Mouse (Mus musculus) kidney, embryonic 14.5 days (tissue): ENCODE measurements at regions not wholly inside any gene's neighbourhood (a gene's known extent, or its start where the extent isn't known, plus 50 kb on each side); places are given as distances from the start of the nearest gene placed in this dataset.
"Not testable (repeated sequence)": the region's sequence is repeated elsewhere in the genome, so short reads cannot be mapped to it uniquely, and the experiment has no call there.

ENCODE experiments used
- ATAC-seq: fragments of 200-750 bp; cut with Nextera tagmentation; 2 replicates; pipeline ENCODE4 v1.8.0; 2017; ENCODE audit warnings: moderate number of reproducible peaks, mild to moderate bottlenecking, moderate TSS enrichment, moderate library complexity; ENCODE audit not compliant: low FRiP score, low TSS enrichment
- H3K27ac ChIP-seq: fragments of 300-500 bp; sonication (generic); 2 replicates; pipeline ENCODE4 v1.5.1; 2014; ENCODE audit warnings: low read depth, mild to moderate bottlenecking, low read length, moderate library complexity, mixed read lengths
- H3K27me3 ChIP-seq: fragments of 300-500 bp; sonication (generic); 2 replicates; pipeline ENCODE4 v1.6.1; 2014; ENCODE audit warnings: mild to moderate bottlenecking, low read length; ENCODE audit not compliant: control insufficient read depth, insufficient read depth
- H3K36me3 ChIP-seq: fragments of 300-500 bp; sonication (generic); 2 replicates; pipeline ENCODE4 v1.6.1; 2014; ENCODE audit warnings: low read length, mixed read lengths; ENCODE audit not compliant: control insufficient read depth, insufficient read depth
- H3K4me1 ChIP-seq: fragments of 300-500 bp; sonication (generic); 2 replicates; pipeline ENCODE4 v1.6.1; 2014; ENCODE audit warnings: low read length, mixed read lengths; ENCODE audit not compliant: control insufficient read depth, insufficient read depth
- H3K4me2 ChIP-seq: fragments of 300-500 bp; sonication (generic); replicated peaks from 2 replicates; pipeline ENCODE4 v1.6.1; 2014; ENCODE audit warnings: low read depth, mild to moderate bottlenecking, low read length
- H3K4me3 ChIP-seq: fragments of 300-500 bp; sonication (generic); 2 replicates; pipeline ENCODE4 v1.5.1; 2014; ENCODE audit warnings: mild to moderate bottlenecking, low read length
- H3K9ac ChIP-seq: fragments of 300-500 bp; sonication (generic); 2 replicates; pipeline ENCODE4 v1.6.1; 2014; ENCODE audit warnings: low read depth, mild to moderate bottlenecking, low read length, moderate library complexity
- H3K9me3 ChIP-seq: fragments of 300-500 bp; sonication (generic); 2 replicates; pipeline ENCODE4 v1.6.1; 2016; ENCODE audit warnings: low read length; ENCODE audit not compliant: control insufficient read depth
- WGBS: fragments of 180-500 bp; shearing (Covaris S2); extraction: QIAGEN DNeasy Blood & Tissue Kit; methylation state at CpG from one replicate; pipeline ENCODE4 v1.1.7; 2014; 5-methylcytosine and 5-hydroxymethylcytosine counted together

GRCm38 (mm10) chr9:98228226-98228625 is 59.0 kb upstream of the Nmnat3 start:
- no peak overlapping the region for H3K4me3 ChIP-seq
- no peaks in the 10 kb centered on the region for H3K9me3 ChIP-seq
- no peak overlapping the region for H3K4me2 ChIP-seq
- no peak overlapping the region for H3K9ac ChIP-seq
- ATAC-seq, result no peak
- H3K36me3 ChIP-seq, result no peaks in the 10 kb centered on the region
- no peak overlapping the region for H3K27ac ChIP-seq
- H3K27me3 ChIP-seq, result no peaks in the 10 kb centered on the region
- no peaks in the 10 kb centered on the region for H3K4me1 ChIP-seq
- 88% methylated on average over 3 of the region's 3 CpGs for WGBS

- no peak for ATAC-seq
- no peaks in the 10 kb centered on the region for H3K4me1 ChIP-seq
- WGBS, result 72% methylated on average over 7 of the region's 7 CpGs
- H3K4me2 ChIP-seq, result no peak overlapping the region
- no peak overlapping the region for H3K27ac ChIP-seq
- H3K9ac ChIP-seq, result no peak overlapping the region
- no peaks in the 10 kb centered on the region for H3K9me3 ChIP-seq
- H3K36me3 ChIP-seq, result no peaks in the 10 kb centered on the region
- H3K4me3 ChIP-seq, result no peak overlapping the region
- no peaks in the 10 kb centered on the region for H3K27me3 ChIP-seq
Measured at GRCm38 (mm10) chr9:98228907-98229306, 58.3 kb upstream of the Nmnat3 start.

GRCm38 (mm10) chr9:98234731-98235130 is 52.5 kb upstream of the Nmnat3 start:
- H3K27me3 ChIP-seq, H3K4me2 ChIP-seq, H3K4me3 ChIP-seq, H3K27ac ChIP-seq, H3K36me3 ChIP-seq, H3K9me3 ChIP-seq, H3K4me1 ChIP-seq, H3K9ac ChIP-seq, ATAC-seq: not testable (repeated sequence)
- 40% methylated on average over 2 of the region's 2 CpGs for WGBS
